Mouse (Mus musculus) heart, postnatal 0 days (tissue): ENCODE data around the gene Surf6.

Experiments used
- CTCF ChIP-seq: IDR thresholded peaks from 2 replicates; pipeline ENCODE4 v1.5.1; 2016; ENCODE audit warnings: antibody characterized with exemption, control low read depth, low read depth
- EP300 ChIP-seq: IDR thresholded peaks from 2 replicates; pipeline ENCODE4 v1.6.1; 2016; ENCODE audit warnings: antibody characterized with exemption, low read depth

- TF ChIP-seq CTCF: peak; percentile 1; the same call in 1 of the 2 replicates
- no peak for TF ChIP-seq EP300
Observed at GRCm38 (mm10) chr2:26915927-26916728, 13.4 kb upstream of the Surf6 start, which contains the start of the genes Surf2 and Surf1.
